Mouse (Mus musculus) cerebellum, adult 8-10 months (tissue): ENCODE measurements around the gene Bcl2.

Experiments used
- DNase-seq: peaks from one replicate; pipeline ENCODE4 v3.0.0; 2022

Bcl2 gene

DNA sequence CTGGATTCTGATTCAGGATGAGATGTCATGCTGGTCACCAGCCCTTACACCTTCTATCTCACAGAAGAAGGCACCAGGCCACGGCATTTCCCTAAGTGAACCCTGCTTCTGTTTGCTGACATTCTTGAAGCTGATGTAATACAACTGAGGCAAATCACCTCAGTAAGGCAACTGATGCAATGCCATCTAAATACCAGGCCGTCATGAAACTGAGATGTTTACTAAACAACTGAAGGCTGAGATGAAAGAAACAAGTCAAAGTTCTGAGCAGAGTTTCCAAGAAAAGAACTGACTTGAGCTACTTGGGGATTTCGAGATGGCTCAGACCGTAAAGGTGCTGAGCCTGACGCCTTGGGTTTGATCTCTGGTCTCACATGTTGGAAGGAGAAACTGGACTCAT lies 97.1 kb downstream of the Bcl2 start:
- DNase-seq: no peak

DNA sequence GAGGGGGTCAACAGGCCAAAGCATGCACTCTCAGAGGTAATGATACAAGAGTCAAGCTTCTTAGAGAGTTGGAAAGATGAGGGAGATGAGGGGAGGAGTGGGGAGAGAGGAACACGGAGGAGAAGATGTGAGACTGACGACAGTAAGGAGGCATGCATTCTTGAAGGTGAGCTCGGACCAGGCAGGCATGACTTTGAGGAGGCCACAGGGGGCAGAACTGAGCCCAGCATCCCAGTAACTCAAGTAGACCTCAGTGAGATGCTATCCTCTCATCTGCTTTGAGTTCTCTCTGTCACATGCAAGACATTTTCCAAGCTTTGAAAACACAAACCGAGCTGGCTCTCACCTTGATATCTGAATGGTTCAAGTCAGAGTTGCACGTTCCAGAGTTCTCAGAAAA lies 100.7 kb downstream of the Bcl2 start:
- no peak for DNase-seq

DNA sequence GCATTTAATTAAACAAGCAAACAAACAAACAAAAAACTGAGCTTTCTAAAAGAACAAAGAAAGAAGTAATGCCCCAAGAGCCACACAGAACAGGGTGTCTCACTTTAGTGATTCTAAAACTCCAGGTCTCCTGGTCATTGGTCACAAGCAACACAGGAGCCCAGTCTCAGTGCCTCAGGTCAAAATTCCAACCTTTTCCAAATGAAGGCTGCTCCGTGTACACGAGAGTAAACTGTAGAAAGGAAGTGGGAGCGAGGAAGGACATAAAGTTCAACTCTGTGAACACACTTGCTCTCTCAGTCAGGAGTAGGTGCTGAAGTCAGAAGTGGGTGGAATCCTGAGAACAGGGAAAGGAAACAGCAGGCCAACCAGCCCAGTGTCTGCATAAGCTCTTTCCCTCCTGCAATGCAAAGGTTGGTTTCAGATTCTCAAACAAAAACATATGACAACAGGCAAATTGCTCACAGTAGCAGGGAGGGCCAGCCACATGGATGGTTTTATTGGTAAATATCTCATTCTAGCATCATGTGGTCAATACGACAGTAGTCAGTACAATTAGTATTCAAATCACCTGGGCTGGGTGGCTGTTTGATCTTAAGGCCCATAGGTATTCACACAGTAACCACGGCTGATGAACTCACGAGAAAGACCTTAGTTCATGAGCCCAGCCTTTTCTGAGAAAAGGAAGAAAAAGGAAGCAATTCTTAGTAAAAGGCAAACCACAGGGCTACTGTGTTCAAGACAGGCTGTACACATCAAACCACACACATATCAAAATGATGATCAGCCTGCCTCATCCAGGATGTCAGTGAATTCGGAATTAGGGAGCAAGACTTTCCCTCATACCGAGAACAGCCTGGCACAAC lies 101.7 kb downstream of the Bcl2 start:
- DNase-seq: no peak

DNA sequence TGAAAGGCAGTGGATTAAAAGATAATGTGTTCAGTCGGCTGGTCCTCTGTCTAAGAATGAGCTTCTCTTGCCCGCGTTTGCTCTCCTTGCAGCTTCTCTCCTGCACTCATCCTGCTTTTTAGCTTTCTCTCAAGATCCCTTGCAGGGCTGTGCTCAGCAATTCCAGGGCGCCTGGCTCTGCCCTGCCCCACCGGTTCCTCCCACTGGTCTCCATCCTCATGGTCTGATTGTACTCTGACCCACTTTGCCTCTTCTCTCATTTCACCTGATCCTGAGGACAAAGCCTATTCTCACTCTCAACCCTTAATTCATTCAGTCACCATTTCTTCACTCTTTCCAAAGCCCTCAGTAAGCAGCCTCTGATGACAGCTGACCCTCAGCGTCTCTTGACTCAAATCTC lies 102.8 kb downstream of the Bcl2 start:
- no peak for DNase-seq

DNA sequence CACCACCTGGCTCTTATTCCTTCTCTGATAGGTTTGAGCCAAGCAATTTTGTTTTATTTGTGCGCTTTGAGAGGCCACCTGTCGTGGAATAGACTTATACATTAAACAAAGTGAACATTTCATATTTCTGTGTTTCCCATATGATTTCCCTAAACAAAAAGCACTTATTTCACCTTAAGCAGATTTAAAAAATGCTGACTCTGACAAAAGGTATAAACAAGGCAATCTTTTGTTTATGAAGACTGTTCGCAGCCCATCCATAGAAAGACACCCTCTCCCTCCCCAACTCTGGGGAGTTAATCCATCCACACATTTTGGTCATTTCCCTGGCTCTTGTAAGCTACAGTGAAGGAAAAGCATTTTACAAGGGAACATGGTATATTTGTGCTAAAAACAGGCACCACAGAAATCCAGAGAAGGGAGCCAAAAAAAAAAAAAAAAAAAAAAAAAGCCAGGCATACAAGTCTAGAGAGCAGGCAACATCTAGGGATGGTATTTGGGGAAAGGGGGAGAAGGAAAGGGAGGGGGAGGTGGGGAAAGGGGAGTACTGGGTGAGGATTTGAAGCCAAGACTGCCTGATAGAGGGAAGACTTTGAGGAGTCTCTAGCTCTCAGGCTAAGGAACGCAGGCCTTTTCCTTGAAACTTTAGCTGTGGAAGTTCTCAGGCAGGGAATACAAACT lies 105.8 kb downstream of the Bcl2 start:
- no peak for DNase-seq

DNA sequence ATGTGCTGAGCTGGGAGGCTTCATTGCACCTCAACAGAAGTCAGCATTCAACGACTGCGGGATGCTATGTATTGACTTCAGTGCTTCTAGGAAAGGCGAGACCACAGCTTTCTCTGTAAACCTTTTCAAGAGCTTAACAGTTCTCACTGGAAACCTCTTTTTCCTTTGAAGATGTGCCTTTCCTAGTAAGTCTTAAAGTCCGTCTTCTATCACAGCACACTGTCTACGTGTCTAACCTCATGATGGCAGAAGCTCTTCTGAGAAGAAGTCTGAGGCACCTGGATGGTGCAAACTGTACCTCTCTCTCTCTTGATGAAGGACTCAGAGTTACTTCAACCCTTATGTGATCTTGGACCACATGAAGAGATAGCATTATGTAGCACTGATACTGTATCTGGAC lies 107.1 kb downstream of the Bcl2 start:
- DNase-seq: no peak

DNA sequence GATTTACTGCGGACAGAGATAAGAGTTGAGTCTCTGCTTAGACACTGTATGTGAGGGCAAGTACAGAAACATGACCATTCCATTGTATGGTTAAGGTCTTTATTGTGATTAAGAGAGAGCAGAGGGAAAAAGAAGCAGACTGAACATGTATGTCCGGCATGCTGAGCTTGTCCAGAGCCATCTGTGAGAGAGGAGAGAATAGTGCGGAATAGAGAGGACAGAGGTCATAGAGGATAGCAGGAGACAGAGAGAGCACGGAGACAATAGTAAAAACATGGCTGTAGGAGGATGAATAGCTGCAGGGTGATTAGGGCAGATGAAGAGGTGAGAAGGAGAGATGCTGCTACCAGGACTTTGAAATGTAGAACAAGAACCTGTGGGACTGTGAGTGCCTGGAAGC lies 110.7 kb downstream of the Bcl2 start:
- DNase-seq: no peak

DNA sequence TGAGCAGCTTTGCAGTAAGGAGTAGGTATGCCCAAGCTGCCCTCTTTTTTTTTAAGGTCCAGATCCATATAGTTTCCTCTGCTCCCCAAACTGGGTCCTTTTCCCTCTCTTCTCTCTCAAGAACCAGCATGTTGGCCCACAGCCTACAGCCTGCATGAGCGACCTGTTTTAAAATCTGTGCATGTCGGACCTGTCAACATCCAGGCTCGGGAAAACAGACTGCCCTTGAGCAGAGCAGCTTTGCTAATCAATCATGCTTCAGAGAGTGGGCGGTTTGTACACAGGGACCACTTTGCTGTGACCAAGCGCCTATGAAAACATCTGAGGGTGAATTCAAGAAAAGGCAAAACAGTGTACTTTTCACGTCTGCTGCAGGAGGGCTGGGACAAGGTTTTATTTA lies 111.1 kb downstream of the Bcl2 start:
- DNase-seq: peak; percentile 25

DNA sequence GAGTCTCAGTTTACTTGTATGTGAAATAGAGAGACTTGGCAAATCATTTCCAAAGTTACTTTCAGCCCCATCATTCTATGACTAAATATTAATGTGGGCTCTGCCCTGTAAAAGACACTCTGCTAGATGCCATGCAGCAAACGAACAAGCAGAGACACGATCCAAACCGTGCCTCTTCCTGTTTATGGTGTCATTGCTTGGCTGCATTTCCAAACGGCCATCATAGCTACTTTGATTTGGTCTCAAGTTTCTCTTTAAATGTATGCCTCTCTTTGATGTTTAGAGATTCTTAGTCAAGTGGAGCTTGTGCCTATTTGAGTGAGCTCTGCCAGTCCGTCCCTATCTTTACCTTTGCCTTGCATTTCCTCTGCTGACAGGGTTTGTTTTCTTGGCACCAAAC lies 111.5 kb downstream of the Bcl2 start:
- peak; percentile 16 for DNase-seq

DNA sequence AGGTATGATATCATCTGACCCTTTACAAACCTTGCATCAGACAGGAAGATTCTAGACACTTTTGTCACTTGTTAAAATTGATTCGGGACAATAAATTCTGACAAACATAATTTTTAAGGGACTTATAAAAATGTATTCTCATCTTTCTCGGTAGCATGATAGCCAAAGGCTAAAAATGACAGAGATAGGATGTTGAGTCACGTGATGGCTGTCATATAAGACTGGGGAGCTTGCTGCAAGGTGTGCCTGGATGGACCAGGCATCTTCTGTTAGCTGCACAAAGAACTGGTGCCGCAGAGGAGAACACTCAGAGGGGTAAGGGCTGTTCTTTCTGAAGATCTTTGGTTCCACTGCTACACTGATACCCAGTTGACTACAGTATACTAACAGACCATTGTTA lies 112.8 kb downstream of the Bcl2 start:
- no peak for DNase-seq

DNA sequence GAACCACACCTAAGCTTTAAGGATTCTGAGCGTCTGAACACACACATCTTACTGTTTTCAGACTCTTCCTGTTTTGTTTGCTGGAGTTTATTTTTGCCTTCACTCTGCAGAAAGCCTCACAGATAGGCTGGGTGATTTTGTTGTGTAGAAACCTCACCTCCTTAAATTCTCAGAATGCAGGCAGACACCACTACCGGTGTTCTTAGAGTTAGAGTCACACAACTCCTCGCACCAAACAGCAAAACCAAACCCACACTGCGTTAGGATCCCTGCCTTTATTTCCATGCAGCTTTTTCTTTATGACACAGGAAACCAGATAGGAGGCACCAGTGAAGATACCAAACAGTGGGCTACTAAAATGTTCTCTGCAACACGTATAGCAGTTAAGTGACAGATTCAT lies 113.2 kb downstream of the Bcl2 start:
- DNase-seq: no peak

DNA sequence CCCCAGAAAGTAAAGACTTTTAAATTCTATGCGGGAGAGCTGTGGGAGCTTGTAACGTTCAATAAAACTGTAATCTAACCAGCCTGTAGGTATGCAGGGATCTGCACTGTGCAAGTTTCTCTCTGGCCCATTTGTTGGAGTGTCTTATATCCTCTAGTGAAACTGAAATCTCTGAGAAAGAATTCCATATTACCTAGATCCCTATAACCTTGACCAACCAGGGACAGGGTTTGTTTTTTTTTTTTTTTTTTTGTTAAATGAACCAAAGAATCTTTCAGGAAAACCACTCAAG lies 115.8 kb downstream of the Bcl2 start:
- no peak for DNase-seq

DNA sequence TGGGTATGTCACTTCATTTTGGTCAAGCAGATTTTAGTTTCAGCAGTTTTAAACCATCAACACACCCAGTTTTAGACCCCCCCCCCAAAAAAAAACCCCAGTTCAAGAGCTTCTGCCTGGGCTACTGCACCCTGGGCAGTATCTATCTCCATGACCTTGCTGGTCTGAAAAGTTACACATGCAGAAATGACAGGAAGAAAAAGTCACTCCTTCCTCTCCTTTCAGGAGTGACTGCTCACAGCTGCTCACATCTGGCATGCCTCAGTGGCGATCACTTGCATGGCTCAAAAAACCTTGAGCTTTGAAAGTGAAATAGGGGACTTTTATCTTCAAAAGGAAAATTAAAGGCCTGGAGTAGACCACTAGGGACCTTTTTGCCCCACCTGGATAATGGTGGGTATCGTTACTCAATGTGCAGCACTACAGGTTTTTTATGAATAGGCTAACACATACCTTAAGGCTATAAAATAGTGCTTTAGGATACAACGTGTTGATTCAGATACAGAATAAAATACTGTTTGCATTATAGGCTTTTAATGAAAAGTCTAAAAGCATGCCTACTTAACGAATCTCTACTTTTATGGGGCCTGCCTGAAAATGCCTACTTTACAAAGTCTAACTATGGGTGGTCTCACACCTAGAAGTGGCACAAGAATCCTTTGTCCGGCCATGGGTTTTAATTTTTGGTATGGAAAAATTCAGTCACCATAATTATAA lies 116.3 kb downstream of the Bcl2 start:
- DNase-seq: no peak

DNA sequence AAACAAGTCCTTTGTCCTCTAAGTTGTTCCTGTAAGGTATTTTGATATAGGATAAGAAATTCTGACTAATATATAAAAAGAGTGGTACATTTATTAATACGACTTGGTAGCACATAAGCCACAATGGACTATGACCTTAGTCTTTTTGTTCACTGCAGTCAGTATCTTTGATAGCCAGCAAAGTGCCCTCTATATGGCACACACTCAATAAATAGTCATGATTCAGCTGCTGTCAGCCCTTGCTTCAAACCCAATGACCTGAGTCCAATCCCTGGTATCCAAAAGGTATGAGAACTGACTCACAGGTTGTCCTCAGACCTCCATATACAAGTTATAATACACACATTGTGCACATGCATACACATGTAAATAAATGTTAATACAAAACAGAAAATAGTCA lies 117.7 kb downstream of the Bcl2 start:
- DNase-seq: no peak

DNA sequence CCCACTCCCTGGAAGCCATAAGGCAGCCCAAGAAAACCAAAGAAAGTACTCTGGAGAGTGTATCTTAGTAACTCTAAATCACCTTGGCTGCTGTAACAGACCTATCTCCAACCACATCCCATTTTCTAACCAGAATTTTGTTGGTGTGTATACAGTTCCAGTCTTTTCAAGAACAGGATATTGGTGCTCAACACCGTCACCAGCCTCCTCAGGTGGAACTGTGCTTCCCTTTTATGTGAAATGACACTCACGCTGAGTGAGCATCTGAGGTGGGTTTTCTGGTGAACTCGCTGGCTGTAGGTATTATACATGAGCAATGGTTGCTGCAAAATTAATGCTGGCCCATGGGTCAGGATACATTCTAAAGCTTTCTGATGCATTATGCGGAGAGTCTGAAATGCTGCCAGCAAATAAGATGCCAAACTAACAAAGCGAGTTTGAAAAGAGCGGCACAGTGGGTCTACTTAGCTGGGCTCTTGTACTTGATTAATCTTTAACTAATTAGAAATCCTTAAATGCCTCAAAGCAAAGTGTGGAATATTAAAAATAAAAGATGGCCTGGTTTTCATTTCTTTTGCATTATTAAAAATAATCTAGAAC lies 118.7 kb downstream of the Bcl2 start:
- DNase-seq: no peak

DNA sequence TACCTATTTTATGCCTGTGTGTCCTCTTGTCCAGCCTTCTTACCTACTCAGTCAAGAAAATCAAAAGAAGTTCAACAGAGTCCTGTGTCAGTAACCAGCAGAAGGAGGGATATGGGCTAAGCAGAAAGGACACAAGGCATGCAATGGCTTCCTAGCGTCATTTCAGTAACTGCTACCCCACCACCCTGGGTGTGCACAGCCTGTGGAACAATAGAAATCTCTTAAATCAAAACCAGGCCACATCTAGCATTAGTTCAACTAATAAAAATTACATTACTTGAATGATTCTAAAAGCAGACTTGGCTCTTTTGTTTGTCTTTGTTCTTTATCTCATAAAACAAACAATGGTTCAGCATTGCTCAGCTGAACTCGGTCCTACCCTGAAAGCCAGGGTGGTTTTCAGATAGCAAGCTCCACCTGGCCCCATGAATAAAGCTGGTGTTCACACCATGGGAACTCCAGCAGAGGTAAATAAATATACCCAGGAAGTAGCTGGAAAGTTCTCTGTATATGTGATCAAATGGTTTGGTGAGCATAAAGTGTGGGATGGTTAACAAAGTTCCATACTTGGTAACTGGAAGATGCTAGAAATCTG lies 122.8 kb downstream of the Bcl2 start:
- DNase-seq: no peak

DNA sequence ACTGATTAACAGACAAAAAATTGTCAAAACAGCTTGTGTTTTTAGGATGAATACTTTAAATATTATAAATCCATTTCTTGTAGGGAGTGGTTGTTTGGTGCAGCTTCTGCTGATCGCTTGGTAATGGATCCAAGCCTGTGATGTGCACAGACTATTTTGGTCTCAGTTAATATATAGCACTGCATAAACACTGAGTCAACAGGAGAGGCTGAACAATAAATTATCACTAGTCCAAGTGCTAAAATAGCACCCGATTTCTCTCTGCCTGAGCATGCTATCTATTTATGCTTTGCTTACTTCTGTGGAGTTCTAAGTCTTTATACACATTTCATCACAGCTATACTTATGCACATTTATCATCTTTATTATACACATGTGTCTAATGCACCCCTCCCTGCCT lies 124.9 kb downstream of the Bcl2 start:
- DNase-seq: no peak

DNA sequence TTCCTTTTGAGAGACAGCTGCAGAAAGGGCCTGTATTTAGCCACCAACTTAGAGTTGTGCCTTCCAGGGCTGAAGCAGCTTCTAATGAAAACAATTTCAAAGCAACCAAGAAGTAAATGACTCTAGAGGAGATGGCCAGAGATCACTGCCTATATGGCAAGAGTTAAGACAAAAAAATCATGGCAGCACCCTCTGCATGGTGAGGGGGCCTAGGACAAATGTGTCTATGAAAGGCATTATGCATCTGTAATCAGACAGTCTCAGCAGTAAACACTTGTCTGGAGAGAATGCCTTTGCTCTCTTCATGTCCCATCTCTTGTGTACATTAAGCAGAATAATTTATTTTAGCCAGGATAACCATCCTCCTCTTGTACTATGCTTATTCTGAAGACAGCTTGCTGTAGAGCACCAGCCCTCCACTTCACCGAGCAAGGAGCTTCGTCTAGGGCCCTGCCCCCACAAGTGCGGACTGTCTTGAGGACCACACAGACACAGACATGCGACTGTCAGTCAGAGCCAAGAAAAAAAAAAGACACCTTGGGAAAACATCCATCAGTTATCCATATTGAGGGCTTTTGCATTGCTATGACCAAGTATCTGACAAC lies 126.1 kb downstream of the Bcl2 start:
- no peak for DNase-seq

DNA sequence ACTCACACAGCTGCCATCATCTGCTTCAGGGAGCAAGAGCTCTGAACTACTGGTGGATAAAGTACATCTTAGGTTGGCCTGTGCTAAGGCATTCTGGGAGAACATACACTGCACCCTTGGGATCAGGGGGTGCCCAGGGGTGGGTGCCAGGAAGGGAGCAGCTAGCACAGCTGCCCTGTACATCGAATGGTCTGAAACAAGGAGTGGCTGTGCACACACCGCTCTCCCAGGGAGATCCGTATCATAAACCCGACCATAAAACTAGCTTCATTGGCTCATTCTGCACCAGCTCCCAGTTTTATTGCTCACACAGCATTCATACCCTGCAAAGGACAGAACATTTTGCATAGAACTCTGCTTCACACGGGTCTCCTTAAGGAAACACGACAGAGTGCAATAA lies 127.3 kb downstream of the Bcl2 start:
- no peak for DNase-seq

DNA sequence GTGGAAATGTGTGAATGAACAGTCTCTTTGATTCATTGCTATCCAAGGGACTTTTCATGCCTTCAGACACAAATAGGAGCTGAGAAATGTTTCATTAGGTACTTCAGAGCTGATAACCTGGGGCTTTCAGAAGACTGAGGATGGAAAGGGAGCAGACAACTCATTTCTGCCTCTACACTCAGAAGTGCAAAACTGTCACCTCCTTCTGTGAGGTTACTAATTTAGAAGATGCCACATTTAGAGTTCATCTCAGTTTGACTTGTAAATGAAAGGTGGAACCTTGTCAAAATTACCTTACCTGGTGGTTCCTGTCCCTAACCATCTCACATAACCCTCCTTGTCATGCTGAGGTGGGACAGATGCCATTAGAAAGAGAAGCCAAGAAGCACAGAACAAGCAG lies 128.7 kb downstream of the Bcl2 start:
- no peak for DNase-seq

DNA sequence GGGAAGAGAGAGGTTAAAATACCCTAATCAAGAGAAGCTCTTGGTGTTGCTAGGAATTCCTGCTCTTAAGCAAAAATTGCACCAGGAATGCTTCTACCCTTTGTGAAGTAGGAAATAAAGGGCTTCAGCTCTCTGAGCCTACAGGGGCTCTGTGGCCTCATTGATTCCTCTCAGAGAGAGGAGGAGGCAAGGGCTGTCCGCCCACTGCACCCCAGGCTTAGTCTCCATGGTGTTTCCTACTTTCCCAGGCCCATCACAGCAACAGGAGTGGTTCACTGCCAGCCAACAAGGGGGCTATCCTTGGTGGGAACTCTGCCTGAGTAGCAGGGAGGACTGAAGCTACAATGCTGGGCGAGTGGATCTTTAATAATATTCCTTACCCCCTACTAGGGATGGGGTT lies 129.2 kb downstream of the Bcl2 start:
- no peak for DNase-seq

DNA sequence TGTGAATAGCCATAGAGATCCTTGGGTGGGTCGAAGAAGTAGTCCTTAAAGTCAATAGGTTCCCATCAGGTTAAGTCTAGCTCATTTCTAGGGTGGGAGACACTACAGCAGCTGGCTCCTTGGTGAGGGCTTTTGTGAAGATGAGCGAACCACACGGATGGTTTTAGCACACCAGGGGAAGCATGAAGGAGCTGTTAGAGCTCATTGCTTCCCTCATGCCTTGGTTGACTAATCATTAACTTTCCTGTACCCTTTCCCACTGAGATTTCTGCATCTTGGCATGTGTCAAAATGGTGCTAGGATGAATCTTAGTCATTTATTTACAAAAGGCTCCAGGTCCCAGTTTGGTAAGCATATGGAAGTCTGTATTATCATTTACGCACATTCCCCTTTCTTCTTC lies 129.8 kb downstream of the Bcl2 start:
- DNase-seq: no peak
